Mouse (Mus musculus): ENCODE data around the gene Them7.

- TF ChIP-seq CTCF (IDR thresholded peaks at IDR 0.05; ENCODE audit: control insufficient read depth, insufficient read depth, insufficient read length) (no peak), MYOG (IDR thresholded peaks at IDR 0.05; ENCODE audit: control insufficient read depth, extremely low read depth, insufficient read length) (no peak)
Observed at GRCm38 (mm10) chr2:105303962-105304514, 79.9 kb downstream of the Them7 start.

Measured in C2C12 (cell line).